Mouse (Mus musculus) MEL (cell line): ENCODE data around the gene Fam110c.

ENCODE experiments used
- CTCF ChIP-seq, 3 experiments: IDR thresholded peaks in 2 of 3; conservative IDR thresholded peaks in 1 of 3; 2 replicates each; pipeline ENCODE4 v1.5.1; 2011 to 2012; ENCODE audit warnings: low read length in 3 of 3, low read depth in 2 of 3, mild to moderate bottlenecking in 2 of 3, improper control_type of control experiment in 1 of 3, inconsistent platforms in 1 of 3, mixed read lengths in 1 of 3, moderate library complexity in 1 of 3; ENCODE audit not compliant: control insufficient read depth in 1 of 3, insufficient read depth in 1 of 3, poor library complexity in 1 of 3, severe bottlenecking in 1 of 3
- ETS1 ChIP-seq: IDR thresholded peaks from 2 replicates; pipeline ENCODE4 v1.6.1; 2012; ENCODE audit warnings: low read depth, mild to moderate bottlenecking, inconsistent platforms, low read length, improper control_type of control experiment, moderate library complexity
- GATA1 ChIP-seq: IDR thresholded peaks from 2 replicates; pipeline ENCODE4 v1.6.1; 2011; ENCODE audit warnings: low read depth, low read length, improper control_type of control experiment
- MAX ChIP-seq: IDR thresholded peaks from 2 replicates; pipeline ENCODE4 v1.6.1; 2011; ENCODE audit warnings: low read length, improper control_type of control experiment
- MXI1 ChIP-seq: IDR thresholded peaks from 2 replicates; pipeline ENCODE4 v1.6.1; 2011; ENCODE audit warnings: mild to moderate bottlenecking, low read depth, low read length, improper control_type of control experiment
- NELFE ChIP-seq: IDR thresholded peaks from 2 replicates; pipeline ENCODE4 v1.6.1; 2011; ENCODE audit warnings: low read depth, low read length, improper control_type of control experiment
- POLR2A ChIP-seq, 2 experiments: IDR thresholded peaks; 2 replicates each; pipeline ENCODE4 v1.6.1; 2011 to 2012; ENCODE audit warnings: low read length in 2 of 2, mild to moderate bottlenecking in 2 of 2, control low read depth in 1 of 2, improper control_type of control experiment in 1 of 2, low read depth in 1 of 2, moderate library complexity in 1 of 2; ENCODE audit not compliant: control insufficient read depth in 1 of 2, insufficient read depth in 1 of 2, poor library complexity in 1 of 2
- POLR2AphosphoS2 ChIP-seq: IDR thresholded peaks from 2 replicates; pipeline ENCODE4 v1.6.1; 2011; ENCODE audit warnings: low read length, improper control_type of control experiment
- POLR2AphosphoS5 ChIP-seq: IDR thresholded peaks from 2 replicates; pipeline ENCODE4 v1.6.1; 2012; ENCODE audit warnings: low read depth, borderline replicate concordance, mild to moderate bottlenecking, inconsistent platforms, low read length, moderate library complexity, mixed read lengths
- SMC3 ChIP-seq: IDR thresholded peaks from 2 replicates; pipeline ENCODE4 v1.6.1; 2011; ENCODE audit warnings: low read depth, low read length, improper control_type of control experiment
- TBP ChIP-seq: IDR thresholded peaks from 2 replicates; pipeline ENCODE4 v1.8.0; 2011; ENCODE audit warnings: low read depth, low read length, improper control_type of control experiment
- ZNF384 ChIP-seq: IDR thresholded peaks from 2 replicates; pipeline ENCODE4 v1.6.1; 2012; ENCODE audit warnings: low read depth, mild to moderate bottlenecking, inconsistent platforms, low read length, improper control_type of control experiment

- TF ChIP-seq POLR2A (IDR thresholded peaks at IDR 0.05; ENCODE audit: control insufficient read depth in 1 of 2, insufficient read depth in 1 of 2, low read depth in 1 of 2, low read length in 2 of 2, poor library complexity in 1 of 2) (no peak), CTCF (IDR thresholded peaks at IDR 0.05 in 2 of 3, conservative IDR thresholded peaks at IDR 0.05 in 1 of 3; ENCODE audit: control insufficient read depth in 1 of 3, insufficient read depth in 1 of 3, low read depth in 2 of 3, low read length in 3 of 3, poor library complexity in 1 of 3, severe bottlenecking in 1 of 3) (no peak), MAX (no peak), TBP (no peak), SMC3 (no peak), ETS1 (no peak), ZNF384 (no peak), POLR2AphosphoS2 (no peak), NELFE (no peak), GATA1 (no peak), MXI1 (no peak), POLR2AphosphoS5 (no peak)
Measured at GRCm38 (mm10) chr12:31060245-31060644, 13.4 kb upstream of the Fam110c start.
